Mouse (Mus musculus) cerebellum, adult 11-12 months (tissue): ENCODE data around the gene Elob.
A peak's percentile ranks its signal among the peaks of the same experiment; 100 is the strongest.

Experiments
- DNase-seq: peaks from one replicate; pipeline ENCODE4 v3.0.0; 2022

The Elob gene

GRCm38 (mm10) chr17:23829064-23829619, at the start of gene Elob:
Gene Elob, minus strand, starts transcription at chr17:23829136.
- DNase-seq, result peak; percentile 85

- DNase-seq, result no peak
Observed at GRCm38 (mm10) chr17:23877166-23877565, 48.2 kb upstream of the Elob start.

DNA sequence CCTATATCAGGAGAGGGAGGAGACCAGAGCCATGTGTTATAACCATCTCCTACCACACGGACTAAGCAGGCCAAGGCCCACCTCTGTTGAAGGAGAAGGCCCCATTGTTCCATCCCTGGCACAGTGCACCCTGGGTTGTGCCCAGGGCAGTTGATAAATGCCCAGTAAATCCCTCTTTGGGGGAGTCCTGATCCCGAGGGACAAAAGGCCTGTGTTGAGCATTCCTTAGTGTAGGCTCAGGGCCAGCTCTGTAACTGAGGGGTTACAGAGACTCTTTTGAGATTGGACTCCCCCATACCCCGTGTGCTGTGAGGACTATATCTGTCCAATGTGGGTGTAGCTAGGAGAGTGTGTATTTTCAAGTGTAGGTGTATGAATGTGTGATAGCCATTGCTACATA, 47.8 kb upstream of the Elob start:
- no peak for DNase-seq

DNA sequence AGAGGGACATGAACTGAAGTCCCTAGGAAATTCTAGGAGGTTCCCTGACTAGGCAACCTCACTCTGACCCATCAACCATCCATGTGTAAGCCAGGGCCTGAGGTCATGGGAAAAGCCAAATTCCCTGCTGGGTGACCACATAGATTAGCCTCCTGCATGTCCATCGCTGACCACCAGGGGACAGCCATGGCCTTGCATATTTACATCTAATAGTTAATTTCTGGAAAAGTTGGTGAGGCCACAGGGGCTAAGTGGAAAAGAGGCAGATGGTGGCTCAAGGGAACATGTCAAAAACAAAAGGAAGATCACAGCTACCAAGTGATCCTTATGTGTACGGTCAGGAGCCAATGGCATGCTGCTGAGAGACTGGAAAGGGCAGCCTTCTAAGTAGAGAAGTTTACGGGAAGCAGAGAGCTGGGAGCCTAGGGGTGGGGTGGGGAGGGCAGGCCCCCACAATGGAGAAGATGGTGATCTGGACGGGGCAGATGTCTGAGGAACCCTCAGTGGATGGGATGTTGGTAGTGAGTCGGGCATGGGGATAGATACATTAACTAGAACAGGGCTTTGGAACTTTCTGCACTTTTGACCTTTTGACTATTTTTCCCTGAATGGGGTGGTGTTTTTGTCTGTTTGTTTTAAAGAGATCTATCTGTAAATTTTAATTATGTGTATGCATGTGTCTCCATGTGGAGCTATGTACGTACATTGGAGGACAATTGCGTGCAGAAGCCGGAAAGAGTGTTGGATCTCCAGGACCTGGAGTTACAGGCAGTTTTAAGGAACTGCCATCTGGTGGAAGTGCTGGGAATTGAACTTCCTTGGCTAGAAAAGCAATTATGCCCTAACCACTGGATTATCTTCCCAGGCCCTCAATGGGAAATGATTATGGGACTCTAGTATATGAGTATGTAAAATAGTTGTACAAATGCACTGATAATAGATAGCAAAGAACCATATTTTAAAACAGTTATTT, 45.2 kb upstream of the Elob start:
- peak; percentile 28 for DNase-seq

GRCm38 (mm10) chr17:23868513-23868912, 39.6 kb upstream of the Elob start:
- no peak for DNase-seq

- DNase-seq, result no peak
Observed at GRCm38 (mm10) chr17:23867756-23868155, 38.8 kb upstream of the Elob start, which contains the start of gene Prss21. Gene Prss21, plus strand, starts transcription at chr17:23868056.

DNA sequence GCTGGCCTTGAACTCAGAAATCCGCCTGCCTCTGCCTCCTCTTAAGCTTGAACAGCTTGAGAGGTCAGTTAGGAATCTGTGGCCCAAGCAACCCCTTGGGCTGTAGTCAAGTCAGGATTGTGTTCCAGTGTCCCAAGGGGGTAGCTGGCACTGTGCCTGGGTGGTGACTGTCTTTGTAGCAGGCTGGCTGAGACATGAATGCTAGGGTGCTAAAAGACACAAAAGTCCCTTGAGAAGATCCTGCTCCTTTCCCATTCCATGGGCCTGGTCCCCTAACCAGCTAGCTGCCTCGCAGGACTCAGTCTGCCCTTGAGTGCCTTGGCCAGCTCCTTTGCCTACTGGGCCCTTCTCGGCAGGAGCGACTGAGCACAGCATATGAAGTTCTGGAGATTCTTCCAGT, 34.0 kb upstream of the Elob start:
- DNase-seq, result no peak

GRCm38 (mm10) chr17:23857913-23858312, 29.0 kb upstream of the Elob start:
- DNase-seq, result no peak

- no peak for DNase-seq
Observed at GRCm38 (mm10) chr17:23857193-23857592, 28.3 kb upstream of the Elob start.

- no peak for DNase-seq
Observed at GRCm38 (mm10) chr17:23854229-23854765, 25.4 kb upstream of the Elob start.

DNA sequence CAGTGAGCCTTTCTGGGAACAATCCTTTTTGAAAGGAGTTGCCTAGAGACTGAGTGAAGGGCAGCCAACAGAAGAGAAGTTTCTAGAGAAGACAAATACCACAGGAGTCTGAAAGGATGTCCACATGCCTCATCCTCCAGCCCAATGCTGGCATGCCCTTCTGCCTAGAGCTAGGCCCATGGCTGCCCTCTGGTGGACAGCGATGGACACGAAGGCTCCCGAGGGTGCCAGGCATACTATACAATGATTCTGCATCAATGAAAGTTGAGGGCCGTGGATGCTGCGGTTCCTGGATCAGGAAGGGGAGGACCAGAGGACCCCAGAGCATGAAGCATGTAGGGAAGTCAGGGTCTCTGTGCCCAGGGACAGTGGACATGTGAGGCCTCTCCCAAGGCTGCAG, 24.4 kb upstream of the Elob start:
- DNase-seq, result no peak

DNA sequence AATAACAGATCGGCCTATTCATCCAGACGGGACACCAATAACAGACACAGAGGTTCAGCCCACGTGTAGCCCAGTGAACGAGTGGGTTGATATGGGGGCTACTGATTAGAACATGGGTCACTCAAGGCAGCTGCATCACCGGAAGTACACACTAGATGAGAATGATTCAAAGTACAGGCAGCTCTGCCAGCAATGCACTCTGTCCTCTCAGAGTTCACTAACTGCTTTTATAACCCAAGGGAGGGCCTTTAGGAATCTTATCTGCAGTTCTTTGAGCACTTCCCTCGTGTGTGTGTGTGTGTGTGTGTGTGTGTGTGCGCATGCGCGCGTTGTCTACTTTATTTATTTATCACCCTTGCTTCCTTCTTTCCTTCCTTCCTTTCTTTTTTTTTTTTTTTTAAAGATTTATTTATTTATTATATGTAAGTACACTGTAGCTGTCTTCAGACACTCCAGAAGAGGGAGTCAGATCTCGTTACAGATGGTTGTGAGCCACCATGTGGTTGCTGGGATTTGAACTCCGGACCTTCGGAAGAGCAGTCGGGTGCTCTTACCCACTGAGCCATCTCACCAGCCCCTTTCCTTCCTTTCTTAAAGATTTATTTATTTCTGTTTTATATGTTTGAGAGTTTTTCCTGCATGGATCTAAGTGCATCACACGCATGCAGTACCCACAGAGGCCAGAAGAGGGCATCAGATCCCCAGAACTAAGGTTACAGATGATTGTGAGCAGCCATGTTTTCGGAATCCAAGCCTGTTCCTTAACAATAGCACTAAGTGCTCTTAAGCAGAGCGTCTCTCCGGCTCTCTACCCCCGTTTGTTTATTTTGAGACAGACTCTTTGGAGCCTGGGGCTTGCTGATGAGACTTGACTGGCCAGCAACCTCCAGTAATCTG, 22.2 kb upstream of the Elob start:
- DNase-seq, result peak; percentile 32

GRCm38 (mm10) chr17:23850028-23850427, 21.1 kb upstream of the Elob start:
- no peak for DNase-seq

DNA sequence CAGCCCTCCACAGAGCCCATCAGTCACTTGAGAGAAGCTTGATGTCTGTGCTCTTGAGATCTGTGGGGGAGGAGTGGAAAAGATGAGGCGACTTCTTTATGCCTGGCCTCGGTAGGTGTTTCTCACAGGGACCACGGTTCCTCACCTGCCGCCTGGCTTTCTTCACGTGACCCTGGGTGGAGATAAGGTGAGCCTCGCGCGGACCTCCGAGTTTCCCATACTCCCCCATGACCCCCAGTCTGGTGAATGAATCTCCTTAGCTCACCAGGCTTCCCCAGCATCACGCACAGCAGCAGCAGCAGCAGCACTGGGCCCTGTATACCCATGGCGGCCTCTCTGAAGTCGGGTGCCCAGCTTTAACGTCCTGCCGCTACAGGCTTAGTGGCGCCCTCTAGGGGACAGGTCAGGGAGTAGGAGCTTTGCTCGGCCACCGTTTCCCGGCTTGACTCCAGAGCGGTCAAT, 14.9 kb upstream of the Elob start, which contains the start of the genes Prss32 and Prss41:
Gene Prss32, plus strand, starts transcription at position 44 of the 462 bp plus-strand sequence.
Gene Prss41, minus strand, starts transcription at position 361 of the 462 bp plus-strand sequence.
- DNase-seq, result peak; percentile 60

DNA sequence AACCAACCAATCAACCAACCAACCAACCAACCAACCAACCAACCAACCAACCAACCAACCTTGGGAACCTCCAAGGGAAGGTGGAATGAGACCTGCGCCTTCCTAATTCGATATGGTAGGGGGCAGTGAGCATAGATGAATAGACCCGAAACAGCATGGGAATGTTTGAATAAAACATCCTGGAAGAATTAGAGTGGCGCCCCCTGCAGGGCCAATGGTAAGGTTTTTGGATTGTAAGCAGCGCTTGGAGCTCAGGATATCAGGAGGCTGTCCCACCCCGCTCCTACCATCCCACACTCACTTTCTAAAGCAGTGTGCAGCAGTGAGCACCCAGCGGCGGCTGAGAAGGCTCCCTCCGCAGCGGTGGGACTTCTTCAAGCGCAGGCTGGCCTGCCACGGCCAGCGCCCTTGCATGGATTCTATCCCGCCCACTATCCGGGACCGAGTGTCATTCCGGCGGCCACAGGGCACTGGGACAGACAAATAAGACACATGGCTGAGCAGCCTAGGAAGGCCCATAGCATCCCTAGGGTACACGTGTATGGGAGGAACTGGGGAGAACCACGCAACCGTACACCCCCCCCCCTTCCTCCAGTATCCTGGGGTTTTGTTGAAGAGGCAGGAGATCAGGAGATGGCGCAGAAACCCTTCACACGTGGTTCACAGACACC, 14.3 kb upstream of the Elob start:
- no peak for DNase-seq

DNA sequence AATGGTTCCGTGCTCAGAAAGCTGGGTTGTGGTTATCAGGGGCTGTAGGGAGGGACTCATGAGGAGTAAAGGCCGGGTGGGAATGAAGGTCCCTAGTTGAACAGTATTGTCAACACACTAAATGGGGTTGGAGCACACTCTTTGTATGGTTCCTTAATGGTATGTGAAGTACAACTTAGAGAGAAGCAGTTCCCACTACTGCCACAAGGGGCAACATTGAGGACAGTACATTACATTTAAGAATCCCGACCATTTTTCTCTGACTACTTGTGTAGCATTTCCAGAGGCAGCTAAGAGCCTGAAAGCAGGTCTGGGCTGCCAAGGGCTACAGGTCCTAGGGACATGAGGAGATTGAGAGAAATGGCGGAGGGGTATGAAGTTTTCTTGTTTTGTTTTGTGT, 12.2 kb upstream of the Elob start:
- DNase-seq, result peak; percentile 27

DNA sequence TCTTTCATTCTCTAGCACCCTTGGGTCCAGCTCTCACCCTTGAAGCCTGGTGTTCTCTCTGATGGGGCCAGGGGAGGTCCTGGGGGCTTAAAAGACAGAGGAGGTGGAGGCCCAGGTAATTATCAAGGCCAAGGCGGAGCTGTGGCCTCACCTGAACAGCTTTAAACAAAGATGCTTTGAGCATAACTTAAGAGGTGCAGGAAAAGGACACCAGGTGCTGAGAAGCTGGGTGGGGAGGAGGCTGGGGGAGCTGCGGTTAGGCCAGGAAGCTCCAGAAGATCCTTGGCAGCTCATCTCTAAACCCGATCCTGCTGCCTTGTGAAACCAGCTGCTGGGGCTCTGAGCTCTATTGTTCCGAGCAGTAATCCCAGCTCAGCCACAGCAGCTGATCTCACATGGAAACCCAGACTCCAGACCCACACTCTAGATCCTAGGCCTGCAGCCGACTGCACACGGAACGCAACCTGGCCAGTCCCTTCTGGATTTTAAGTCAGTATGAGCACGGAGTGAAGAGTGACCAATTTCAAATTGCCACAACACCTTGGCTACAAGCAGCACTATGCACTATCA, 7.2 kb upstream of the Elob start, which contains the start of gene Prss33:
Gene Prss33, minus strand, starts transcription at position 51 of the 570 bp plus-strand sequence.
- DNase-seq, result no peak

DNA sequence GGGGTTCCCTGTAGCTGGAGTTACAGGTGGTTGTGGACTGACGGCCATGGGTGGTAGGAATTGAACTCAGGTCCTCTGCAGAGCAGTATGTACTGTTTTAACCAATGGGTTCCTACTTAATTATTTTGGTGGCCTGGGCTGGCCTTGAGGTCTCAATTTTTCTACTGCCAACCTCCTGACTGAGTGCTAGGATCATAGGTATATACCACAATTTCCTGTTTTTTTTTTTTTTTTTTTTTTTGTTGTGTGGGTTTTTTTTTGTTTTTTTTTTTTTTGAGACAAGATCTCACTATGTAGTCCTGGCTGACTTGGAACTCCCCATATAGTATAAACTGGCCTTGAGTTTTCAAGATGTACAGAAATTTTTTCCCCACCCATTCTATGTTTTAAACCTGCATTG, 2.3 kb upstream of the Elob start:
- no peak for DNase-seq

DNA sequence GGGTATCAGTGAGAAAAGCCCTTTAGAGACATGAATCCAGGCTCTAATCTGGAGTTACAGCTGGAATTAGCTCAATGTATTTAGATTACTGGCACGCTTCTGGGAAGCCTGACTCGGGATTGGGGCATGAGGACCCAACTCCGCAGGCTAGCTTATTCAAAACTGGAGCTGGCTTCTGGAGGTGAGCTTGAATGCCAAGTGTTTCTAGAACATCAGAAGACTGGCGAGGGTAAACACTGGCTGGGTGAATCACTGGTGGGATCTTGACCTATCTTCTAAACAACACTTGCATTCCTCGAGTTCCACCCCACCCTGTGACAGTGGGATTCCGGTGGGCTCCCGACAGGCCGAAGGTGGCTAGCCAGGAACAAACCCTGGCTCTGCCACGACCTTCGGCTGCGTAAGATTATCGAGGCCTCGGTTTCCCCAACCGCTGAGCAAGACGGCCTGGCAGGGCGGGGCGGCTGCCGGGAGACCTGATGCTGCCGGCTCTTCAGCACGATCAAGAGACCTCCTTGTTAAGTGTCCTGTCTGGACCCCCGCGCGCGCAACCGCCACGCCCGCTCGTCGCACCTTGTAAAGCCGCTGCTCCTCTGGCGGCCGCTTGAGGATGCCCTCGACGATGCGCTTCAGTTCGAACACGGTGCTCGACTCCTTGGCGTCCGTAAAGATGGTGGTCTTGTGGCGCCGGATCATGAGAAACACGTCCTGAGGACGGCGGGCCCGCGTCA, 500 bp downstream of the Elob start:
- DNase-seq, result peak; percentile 74

- no peak for DNase-seq
Observed at GRCm38 (mm10) chr17:23825591-23825990, 3.3 kb downstream of the Elob start.

DNA sequence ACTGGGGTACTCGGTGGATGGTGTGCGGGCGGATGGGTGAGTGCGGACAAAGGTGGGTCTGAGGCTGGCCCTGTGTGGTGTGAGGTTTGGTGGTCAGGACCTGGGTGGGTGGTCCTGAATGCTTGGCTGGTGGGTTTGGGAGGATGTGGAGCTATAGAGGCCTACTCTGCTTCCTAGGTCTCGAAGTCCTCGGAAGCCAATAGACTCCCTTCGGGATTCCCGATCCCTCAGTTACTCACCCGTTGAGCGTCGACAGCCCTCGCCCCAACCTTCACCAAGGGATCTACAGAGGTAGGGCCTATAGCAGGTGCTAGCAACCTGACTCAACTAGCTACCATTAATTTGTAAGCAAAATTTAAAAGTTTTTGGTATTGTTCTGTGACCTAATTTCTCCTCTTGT, 5.3 kb downstream of the Elob start:
- no peak for DNase-seq
